Mouse (Mus musculus): ENCODE data around the gene Xpnpep1. TPM values are rescaled to one million over a fixed set of nuclear protein-coding genes. Genes with fewer than 3 reads are reported as not detected.

Xpnpep1 gene
- polyA plus RNA-seq (2012; rRNA removed) = 250 and 253 TPM in 2 replicates

GRCm38 (mm10) chr19:53040164-53041132 lies at the start of gene Xpnpep1:
Gene Xpnpep1 (minus strand): TSS chr19:53040214.
- Histone ChIP-seq H3K4me3 (ENCODE audit: insufficient read depth, low read depth, low read length) (no peak within 1 kb of the TSS), H3K36me3 (ENCODE audit: control insufficient read depth, insufficient read depth, low read length) (no peaks in the 10 kb centered on the region), H3K27me3 (replicated peaks; ENCODE audit: control insufficient read depth, insufficient read depth, low read length) (no peaks in the 10 kb centered on the region), H3K27ac (ENCODE audit: insufficient read depth, low read depth, low read length) (peak within 1 kb of the TSS; percentile 86), H3K4me1 (ENCODE audit: control insufficient read depth, insufficient read depth, low read length) (peaks cover 15% of the 10 kb centered on the region)
- TF ChIP-seq CTCF (conservative IDR thresholded peaks at IDR 0.05; ENCODE audit: insufficient read depth, insufficient read length, low read depth, low read length) (no peak), POLR2A (IDR thresholded peaks at IDR 0.05; ENCODE audit: low read depth, low read length) (no peak)
- WGBS = 50% methylated on average over 23 of the region's 23 CpGs
- peak; percentile 43 for DNase-seq

- WGBS = 44% methylated on average over 25 of the region's 25 CpGs
- Histone ChIP-seq H3K4me3 (ENCODE audit: insufficient read depth, low read depth, low read length) (peak overlapping the region; percentile 38; the same call in 1 of the 2 replicates), H3K27ac (ENCODE audit: insufficient read depth, low read depth, low read length) (peak overlapping the region; percentile 81), H3K4me1 (ENCODE audit: control insufficient read depth, insufficient read depth, low read length) (0 out of 2 replicates have a peak, but pooled peaks cover 3% of the 10 kb centered on the region), H3K36me3 (ENCODE audit: control insufficient read depth, insufficient read depth, low read length) (no peaks in the 10 kb centered on the region), H3K27me3 (replicated peaks; ENCODE audit: control insufficient read depth, insufficient read depth, low read length) (no peaks in the 10 kb centered on the region)
- TF ChIP-seq POLR2A (IDR thresholded peaks at IDR 0.05; ENCODE audit: low read depth, low read length) (no peak), CTCF (conservative IDR thresholded peaks at IDR 0.05; ENCODE audit: insufficient read depth, insufficient read length, low read depth, low read length) (no peak)
- peak; percentile 59 for DNase-seq
Measured at GRCm38 (mm10) chr19:53087268-53088143, 47.5 kb upstream of the Xpnpep1 start.

GRCm38 (mm10) chr19:53086861-53087260 lies 46.8 kb upstream of the Xpnpep1 start:
- H3K4me1 ChIP-seq (ENCODE audit: control insufficient read depth, insufficient read depth, low read length) = no peaks in the 10 kb centered on the region
- 60% methylated on average over 12 of the region's 12 CpGs for WGBS
- H3K4me3 ChIP-seq (ENCODE audit: insufficient read depth, low read depth, low read length) = no peak overlapping the region
- H3K27me3 ChIP-seq (replicated peaks; ENCODE audit: control insufficient read depth, insufficient read depth, low read length) = no peaks in the 10 kb centered on the region
- TF ChIP-seq CTCF (conservative IDR thresholded peaks at IDR 0.05; ENCODE audit: insufficient read depth, insufficient read length, low read depth, low read length) = no peak
- TF ChIP-seq POLR2A (IDR thresholded peaks at IDR 0.05; ENCODE audit: low read depth, low read length) = no peak
- H3K27ac ChIP-seq (ENCODE audit: insufficient read depth, low read depth, low read length) = peak overlapping the region; percentile 81
- no peak for DNase-seq
- H3K36me3 ChIP-seq (ENCODE audit: control insufficient read depth, insufficient read depth, low read length) = no peaks in the 10 kb centered on the region

- Histone ChIP-seq H3K36me3 (ENCODE audit: control insufficient read depth, insufficient read depth, low read length) (no peaks in the 10 kb centered on the region), H3K4me1 (ENCODE audit: control insufficient read depth, insufficient read depth, low read length) (peaks cover 13% of the 10 kb centered on the region), H3K4me3 (ENCODE audit: insufficient read depth, low read depth, low read length) (no peak overlapping the region), H3K27ac (ENCODE audit: insufficient read depth, low read depth, low read length) (no peak overlapping the region), H3K27me3 (replicated peaks; ENCODE audit: control insufficient read depth, insufficient read depth, low read length) (no peaks in the 10 kb centered on the region)
- no peak for TF ChIP-seq POLR2A (IDR thresholded peaks at IDR 0.05; ENCODE audit: low read depth, low read length)
- DNase-seq = peak; percentile 69
- WGBS = 41% methylated on average over 5 of the region's 5 CpGs
Measured at GRCm38 (mm10) chr19:53084735-53085134, 44.7 kb upstream of the Xpnpep1 start.

- Histone ChIP-seq H3K27ac (ENCODE audit: insufficient read depth, low read depth, low read length) (no peak overlapping the region), H3K27me3 (replicated peaks; ENCODE audit: control insufficient read depth, insufficient read depth, low read length) (no peaks in the 10 kb centered on the region), H3K36me3 (ENCODE audit: control insufficient read depth, insufficient read depth, low read length) (no peaks in the 10 kb centered on the region), H3K4me3 (ENCODE audit: insufficient read depth, low read depth, low read length) (no peak overlapping the region), H3K4me1 (ENCODE audit: control insufficient read depth, insufficient read depth, low read length) (peaks cover 13% of the 10 kb centered on the region)
- no peak for DNase-seq
- no peak for TF ChIP-seq POLR2A (IDR thresholded peaks at IDR 0.05; ENCODE audit: low read depth, low read length)
- no peak for TF ChIP-seq CTCF (conservative IDR thresholded peaks at IDR 0.05; ENCODE audit: insufficient read depth, insufficient read length, low read depth, low read length)
- WGBS = 87% methylated on average over 8 of the region's 8 CpGs
Measured at GRCm38 (mm10) chr19:53082862-53083261, 42.8 kb upstream of the Xpnpep1 start.

- Histone ChIP-seq H3K27me3 (replicated peaks; ENCODE audit: control insufficient read depth, insufficient read depth, low read length) (no peaks in the 10 kb centered on the region), H3K27ac (ENCODE audit: insufficient read depth, low read depth, low read length) (no peak overlapping the region; the same call in 1 of the 2 replicates), H3K36me3 (ENCODE audit: control insufficient read depth, insufficient read depth, low read length) (no peaks in the 10 kb centered on the region), H3K4me3 (ENCODE audit: insufficient read depth, low read depth, low read length) (no peak overlapping the region), H3K4me1 (ENCODE audit: control insufficient read depth, insufficient read depth, low read length) (peaks cover 19% of the 10 kb centered on the region)
- WGBS = 83% methylated on average over 3 of the region's 3 CpGs
- no peak for DNase-seq
- TF ChIP-seq CTCF (conservative IDR thresholded peaks at IDR 0.05; ENCODE audit: insufficient read depth, insufficient read length, low read depth, low read length) (no peak), POLR2A (IDR thresholded peaks at IDR 0.05; ENCODE audit: low read depth, low read length) (no peak)
Measured at GRCm38 (mm10) chr19:53081339-53081738, 41.3 kb upstream of the Xpnpep1 start.
